Mouse (Mus musculus) neural tube, embryonic 13.5 days (tissue): Measurements from ENCODE around the gene Unc79. TPM values are rescaled to one million over a fixed set of nuclear protein-coding genes. Genes with fewer than 3 reads are reported as not detected.
A peak's percentile ranks its signal among the peaks of the same experiment; 100 is the strongest.

Experiments used
- ATAC-seq: fragments of 200-750 bp; cut with Nextera tagmentation; 2 replicates; pipeline ENCODE4 v1.8.0; 2017; ENCODE audit warnings: low read depth, mild to moderate bottlenecking, moderate TSS enrichment, moderate library complexity
- H3K27ac ChIP-seq: fragments of 300-500 bp; sonication (generic); replicated peaks from 2 replicates; pipeline ENCODE4 v1.5.1; 2015; ENCODE audit warnings: moderate library complexity, mild to moderate bottlenecking, inconsistent platforms
- H3K27me3 ChIP-seq: fragments of 300-500 bp; sonication (generic); 2 replicates; pipeline ENCODE4 v1.6.1; 2015; ENCODE audit warnings: mild to moderate bottlenecking, inconsistent platforms
- H3K36me3 ChIP-seq: fragments of 300-500 bp; sonication (generic); 2 replicates; pipeline ENCODE4 v1.6.1; 2015; ENCODE audit warnings: mild to moderate bottlenecking, inconsistent platforms
- H3K4me1 ChIP-seq: fragments of 300-500 bp; sonication (generic); replicated peaks from 2 replicates; pipeline ENCODE4 v1.6.1; 2015; ENCODE audit warnings: inconsistent platforms
- H3K4me2 ChIP-seq: fragments of 300-500 bp; sonication (generic); 2 replicates; pipeline ENCODE4 v1.6.1; 2015; ENCODE audit warnings: inconsistent platforms, mild to moderate bottlenecking, moderate library complexity
- H3K4me3 ChIP-seq: fragments of 300-500 bp; sonication (generic); 2 replicates; pipeline ENCODE4 v1.5.1; 2015; ENCODE audit warnings: mild to moderate bottlenecking, inconsistent platforms
- H3K9ac ChIP-seq: fragments of 300-500 bp; sonication (generic); 2 replicates; pipeline ENCODE4 v1.6.1; 2015; ENCODE audit warnings: moderate library complexity, mild to moderate bottlenecking, inconsistent platforms
- H3K9me3 ChIP-seq: fragments of 300-500 bp; sonication (generic); 2 replicates; pipeline ENCODE4 v1.6.1; 2016; ENCODE audit warnings: inconsistent platforms
- WGBS: fragments of 180-500 bp; shearing (Covaris S2); methylation state at CpG from one replicate; pipeline ENCODE4 v1.1.7; 2015; 5-methylcytosine and 5-hydroxymethylcytosine counted together
- polyA plus RNA-seq: library from polyadenylated mRNA; unstranded; fragments of >200 nt; fragmentation: Nextera tagmentation; extraction: Ambion mirVana; gene quantifications from 2 replicates; pipeline ENCODE4 v1.2.1, GENCODE M21; 2015

Gene Unc79
- polyA plus RNA-seq, 1 experiment from 2014 or later: 5.8 TPM

- H3K9ac ChIP-seq: no peak overlapping the region
- no peaks in the 10 kb centered on the region for H3K27me3 ChIP-seq
- no peaks in the 10 kb centered on the region for H3K9me3 ChIP-seq
- peaks cover 8% of the 10 kb centered on the region; the same call in 1 of the 2 replicates for H3K4me1 ChIP-seq
- no peak overlapping the region for H3K4me3 ChIP-seq
- H3K27ac ChIP-seq: no peak overlapping the region
- no peak for ATAC-seq
- 59% methylated on average over 4 of the region's 4 CpGs for WGBS
- peaks cover 27% of the 10 kb centered on the region for H3K36me3 ChIP-seq
- no peak overlapping the region for H3K4me2 ChIP-seq
Measured at GRCm38 (mm10) chr12:103044422-103044821, 95.8 kb downstream of the Unc79 start.

GRCm38 (mm10) chr12:103049865-103050264 lies 101.2 kb downstream of the Unc79 start:
- Histone ChIP-seq H3K27me3 (no peaks in the 10 kb centered on the region), H3K4me3 (no peak overlapping the region), H3K9ac (no peak overlapping the region), H3K4me2 (no peak overlapping the region), H3K4me1 (no peaks in the 10 kb centered on the region), H3K9me3 (no peaks in the 10 kb centered on the region), H3K27ac (no peak overlapping the region), H3K36me3 (peaks cover 35% of the 10 kb centered on the region)
- no peak for ATAC-seq
- 93% methylated on average over 12 of the region's 12 CpGs for WGBS

- H3K27me3 ChIP-seq: no peaks in the 10 kb centered on the region
- H3K4me3 ChIP-seq: no peak overlapping the region
- H3K4me2 ChIP-seq: no peak overlapping the region
- ATAC-seq: no peak
- no peak overlapping the region for H3K27ac ChIP-seq
- no peaks in the 10 kb centered on the region for H3K9me3 ChIP-seq
- H3K4me1 ChIP-seq: no peaks in the 10 kb centered on the region
- no peak overlapping the region for H3K9ac ChIP-seq
- H3K36me3 ChIP-seq: peaks cover 13% of the 10 kb centered on the region; the same call in 1 of the 2 replicates
- 87% methylated on average over 21 of the region's 21 CpGs for WGBS
Measured at GRCm38 (mm10) chr12:103059321-103060053, 110.8 kb downstream of the Unc79 start.

- no peak overlapping the region for H3K4me2 ChIP-seq
- H3K27ac ChIP-seq: no peak overlapping the region
- H3K9me3 ChIP-seq: no peaks in the 10 kb centered on the region
- 92% methylated on average over 10 of the region's 10 CpGs for WGBS
- no peaks in the 10 kb centered on the region for H3K4me1 ChIP-seq
- peaks cover 13% of the 10 kb centered on the region; the same call in 1 of the 2 replicates for H3K36me3 ChIP-seq
- H3K27me3 ChIP-seq: no peaks in the 10 kb centered on the region
- no peak overlapping the region for H3K4me3 ChIP-seq
- H3K9ac ChIP-seq: no peak overlapping the region
- no peak for ATAC-seq
Measured at GRCm38 (mm10) chr12:103060791-103061190, 112.1 kb downstream of the Unc79 start.

- H3K27me3 ChIP-seq: no peaks in the 10 kb centered on the region
- no peak overlapping the region for H3K4me3 ChIP-seq
- H3K4me1 ChIP-seq: no peaks in the 10 kb centered on the region
- no peak overlapping the region for H3K4me2 ChIP-seq
- no peaks in the 10 kb centered on the region for H3K9me3 ChIP-seq
- no peak for ATAC-seq
- peaks cover 13% of the 10 kb centered on the region; the same call in 1 of the 2 replicates for H3K36me3 ChIP-seq
- 79% methylated on average over 4 of the region's 4 CpGs for WGBS
- H3K27ac ChIP-seq: no peak overlapping the region
- H3K9ac ChIP-seq: no peak overlapping the region
Measured at GRCm38 (mm10) chr12:103062133-103062532, 113.5 kb downstream of the Unc79 start.

GRCm38 (mm10) chr12:103064944-103065343 lies 116.3 kb downstream of the Unc79 start:
- Histone ChIP-seq H3K27ac (no peak overlapping the region), H3K4me3 (no peak overlapping the region), H3K9me3 (no peaks in the 10 kb centered on the region), H3K4me1 (no peaks in the 10 kb centered on the region), H3K36me3 (peaks cover 25% of the 10 kb centered on the region), H3K27me3 (no peaks in the 10 kb centered on the region), H3K4me2 (no peak overlapping the region), H3K9ac (no peak overlapping the region)
- 12% methylated on average over 3 of the region's 3 CpGs for WGBS
- ATAC-seq: 0 out of 2 replicates have a peak, but pooled peaks have one; percentile 63

GRCm38 (mm10) chr12:103068161-103068560 lies 119.5 kb downstream of the Unc79 start:
- H3K27me3 ChIP-seq: no peaks in the 10 kb centered on the region
- no peak overlapping the region for H3K9ac ChIP-seq
- peaks cover 44% of the 10 kb centered on the region for H3K36me3 ChIP-seq
- no peak overlapping the region for H3K27ac ChIP-seq
- no peaks in the 10 kb centered on the region for H3K9me3 ChIP-seq
- H3K4me3 ChIP-seq: no peak overlapping the region
- no peak overlapping the region for H3K4me2 ChIP-seq
- WGBS: 94% methylated on average over 5 of the region's 5 CpGs
- no peaks in the 10 kb centered on the region for H3K4me1 ChIP-seq
- no peak for ATAC-seq

GRCm38 (mm10) chr12:103069565-103069964 lies 120.9 kb downstream of the Unc79 start:
- no peak overlapping the region for H3K27ac ChIP-seq
- H3K4me2 ChIP-seq: no peak overlapping the region
- no peak overlapping the region for H3K9ac ChIP-seq
- no peaks in the 10 kb centered on the region for H3K9me3 ChIP-seq
- 72% methylated on average over 12 of the region's 12 CpGs for WGBS
- H3K36me3 ChIP-seq: peaks cover 53% of the 10 kb centered on the region
- no peak overlapping the region for H3K4me3 ChIP-seq
- no peaks in the 10 kb centered on the region for H3K4me1 ChIP-seq
- no peaks in the 10 kb centered on the region for H3K27me3 ChIP-seq
- no peak for ATAC-seq

GRCm38 (mm10) chr12:103073953-103074352 lies 125.3 kb downstream of the Unc79 start:
- H3K4me3 ChIP-seq: no peak overlapping the region
- ATAC-seq: no peak
- H3K27me3 ChIP-seq: no peaks in the 10 kb centered on the region
- no peak overlapping the region for H3K27ac ChIP-seq
- WGBS: 91% methylated on average over 4 of the region's 4 CpGs
- H3K9ac ChIP-seq: no peak overlapping the region
- no peak overlapping the region for H3K4me2 ChIP-seq
- 0 out of 2 replicates have a peak, but pooled peaks cover 3% of the 10 kb centered on the region for H3K4me1 ChIP-seq
- H3K36me3 ChIP-seq: peaks cover 52% of the 10 kb centered on the region
- no peaks in the 10 kb centered on the region for H3K9me3 ChIP-seq

- WGBS: 44% methylated on average over 7 of the region's 7 CpGs
- ATAC-seq: no peak
- H3K36me3 ChIP-seq: peaks cover 27% of the 10 kb centered on the region
- no peaks in the 10 kb centered on the region for H3K9me3 ChIP-seq
- H3K27me3 ChIP-seq: no peaks in the 10 kb centered on the region
- no peak overlapping the region for H3K4me2 ChIP-seq
- H3K27ac ChIP-seq: no peak overlapping the region; the same call in 1 of the 2 replicates
- H3K4me3 ChIP-seq: no peak overlapping the region
- H3K9ac ChIP-seq: no peak overlapping the region
- H3K4me1 ChIP-seq: 0 out of 2 replicates have a peak, but pooled peaks cover 3% of the 10 kb centered on the region
Measured at GRCm38 (mm10) chr12:103078751-103079150, 130.1 kb downstream of the Unc79 start.

- Histone ChIP-seq H3K4me3 (no peak overlapping the region), H3K27ac (no peak overlapping the region), H3K9me3 (no peaks in the 10 kb centered on the region), H3K9ac (no peak overlapping the region), H3K27me3 (no peaks in the 10 kb centered on the region), H3K4me2 (no peak overlapping the region), H3K36me3 (peaks cover 28% of the 10 kb centered on the region), H3K4me1 (0 out of 2 replicates have a peak, but pooled peaks cover 3% of the 10 kb centered on the region)
- no peak for ATAC-seq
- 77% methylated on average over 3 of the region's 3 CpGs for WGBS
Measured at GRCm38 (mm10) chr12:103080055-103080454, 131.4 kb downstream of the Unc79 start.

- Histone ChIP-seq H3K9ac (no peak overlapping the region), H3K36me3 (peaks cover 56% of the 10 kb centered on the region), H3K4me1 (no peaks in the 10 kb centered on the region), H3K27me3 (no peaks in the 10 kb centered on the region), H3K4me3 (no peak overlapping the region), H3K27ac (no peak overlapping the region), H3K9me3 (no peaks in the 10 kb centered on the region), H3K4me2 (no peak overlapping the region)
- no peak for ATAC-seq
- 81% methylated on average over 6 of the region's 6 CpGs for WGBS
Measured at GRCm38 (mm10) chr12:103091831-103092230, 143.2 kb downstream of the Unc79 start.

GRCm38 (mm10) chr12:103095160-103095559 lies 146.5 kb downstream of the Unc79 start:
- H3K9ac ChIP-seq: no peak overlapping the region
- ATAC-seq: no peak
- H3K4me3 ChIP-seq: no peak overlapping the region
- H3K9me3 ChIP-seq: no peaks in the 10 kb centered on the region
- H3K36me3 ChIP-seq: peaks cover 61% of the 10 kb centered on the region
- no peak overlapping the region for H3K4me2 ChIP-seq
- 86% methylated on average over 5 of the region's 5 CpGs for WGBS
- no peaks in the 10 kb centered on the region for H3K4me1 ChIP-seq
- H3K27me3 ChIP-seq: no peaks in the 10 kb centered on the region
- no peak overlapping the region for H3K27ac ChIP-seq
